Mouse (Mus musculus) common myeloid progenitor, adult 5-6 weeks (primary cell): Measurements from ENCODE around the gene Acat2. TPM values are rescaled to one million over a fixed set of nuclear protein-coding genes. Genes with fewer than 3 reads are reported as not detected.
"Not testable (repeated sequence)": the region's sequence is repeated elsewhere in the genome, so short reads cannot be mapped to it uniquely, and the experiment has no call there.

Experiments used
- ATAC-seq: replicated peaks from 2 replicates; pipeline ENCODE4 v1.8.0; 2016; ENCODE audit warnings: low read depth, mild to moderate bottlenecking, moderate TSS enrichment, inconsistent platforms; ENCODE audit not compliant: poor library complexity, severe bottlenecking
- total RNA-seq: library from RNA; stranded (forward); fragments of 200-1000, 187-1606 nt; gene quantifications from 2 replicates; pipeline ENCODE4 v1.2.3, GENCODE M21; 2017

Acat2 gene
- 14.9 and 17.3 TPM in 2 replicates for total RNA-seq

GRCm38 (mm10) chr17:12960331-12960873, at the start of gene Acat2:
Gene Acat2 (minus strand): TSS chr17:12960747.
- peak; percentile 95 for ATAC-seq

GRCm38 (mm10) chr17:13009887-13010286, 49.3 kb upstream of the Acat2 start:
- ATAC-seq, result peak; percentile 64

- ATAC-seq, result no peak
Observed at GRCm38 (mm10) chr17:13008528-13008927, 48.0 kb upstream of the Acat2 start.

- ATAC-seq, result peak; percentile 94
Observed at GRCm38 (mm10) chr17:13007730-13008425, 47.3 kb upstream of the Acat2 start.

- ATAC-seq, result no peak
Observed at GRCm38 (mm10) chr17:13006984-13007383, 46.4 kb upstream of the Acat2 start.

GRCm38 (mm10) chr17:13006546-13006945, 46.0 kb upstream of the Acat2 start, which contains the start of gene Sod2:
Gene Sod2 (plus strand): TSS chr17:13006846.
- not testable (repeated sequence) for ATAC-seq

GRCm38 (mm10) chr17:13004436-13004835, 43.9 kb upstream of the Acat2 start:
- ATAC-seq, result not testable (repeated sequence)

GRCm38 (mm10) chr17:13002243-13002642, 41.7 kb upstream of the Acat2 start:
- not testable (repeated sequence) for ATAC-seq

- ATAC-seq, result no peak
Observed at GRCm38 (mm10) chr17:12999069-12999468, 38.5 kb upstream of the Acat2 start.

GRCm38 (mm10) chr17:12997890-12998289, 37.3 kb upstream of the Acat2 start:
- no peak for ATAC-seq

- ATAC-seq, result peak; percentile 41
Observed at GRCm38 (mm10) chr17:12996345-12996744, 35.8 kb upstream of the Acat2 start.

GRCm38 (mm10) chr17:12994069-12994468, 33.5 kb upstream of the Acat2 start, which contains the start of gene Wtap:
Gene Wtap (minus strand): TSS chr17:12994169.
- no peak for ATAC-seq

- peak; percentile 78 for ATAC-seq
Observed at GRCm38 (mm10) chr17:12992470-12992991, 32.0 kb upstream of the Acat2 start.

GRCm38 (mm10) chr17:12991635-12992358, 31.2 kb upstream of the Acat2 start:
- peak; percentile 65 for ATAC-seq

GRCm38 (mm10) chr17:12991194-12991634, 30.7 kb upstream of the Acat2 start:
- ATAC-seq, result peak; percentile 64

- ATAC-seq, result no peak
Observed at GRCm38 (mm10) chr17:12990567-12991145, 30.1 kb upstream of the Acat2 start.

- not testable (repeated sequence) for ATAC-seq
Observed at GRCm38 (mm10) chr17:12988096-12988495, 27.5 kb upstream of the Acat2 start.

- 0 out of 2 replicates have a peak, but pooled peaks have one; percentile 52 for ATAC-seq
Observed at GRCm38 (mm10) chr17:12983988-12984387, 23.4 kb upstream of the Acat2 start.

- no peak for ATAC-seq
Observed at GRCm38 (mm10) chr17:12978546-12978945, 18.0 kb upstream of the Acat2 start.

GRCm38 (mm10) chr17:12973851-12974250, 13.3 kb upstream of the Acat2 start:
- ATAC-seq, result no peak
